Mouse (Mus musculus): Measurements from ENCODE around the gene Them7. TPM values are rescaled to one million over a fixed set of nuclear protein-coding genes. Genes with fewer than 3 reads are reported as not detected.

The Them7 gene
- total and polyA plus RNA-seq, 3 experiments, result not detected

DNA sequence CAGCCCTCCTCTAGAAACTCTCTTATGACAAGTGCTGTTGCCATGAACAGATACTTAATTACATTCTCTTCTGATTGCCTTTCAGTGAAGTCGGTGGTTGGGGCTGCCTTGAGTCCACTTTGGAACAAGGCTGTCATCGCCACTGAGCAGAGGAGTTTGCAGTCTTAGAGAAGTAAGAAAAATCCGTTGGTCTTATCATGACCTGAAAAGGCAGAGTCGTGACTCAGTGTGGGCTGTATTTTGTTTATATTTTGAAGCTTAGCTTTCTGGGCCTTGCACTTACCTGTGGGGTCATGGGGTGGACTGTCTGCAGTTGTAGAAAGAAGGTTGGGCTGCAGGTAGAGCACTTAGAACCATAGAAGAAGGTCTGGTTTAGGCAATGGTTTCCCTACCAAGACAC, 31.3 kb downstream of the Them7 start (continued):
- TF ChIP-seq UBTF (IDR thresholded peaks at IDR 0.05; ENCODE audit: borderline replicate concordance, insufficient read depth, low read depth, low read length) (no peak), POLR2A (IDR thresholded peaks at IDR 0.05; ENCODE audit: control insufficient read depth in 1 of 2, insufficient read depth in 1 of 2, low read depth in 1 of 2, low read length in 2 of 2, poor library complexity in 1 of 2) (no peak), SMC3 (IDR thresholded peaks at IDR 0.05; ENCODE audit: low read depth, low read length) (no peak), KAT2A (conservative IDR thresholded peaks at IDR 0.05; ENCODE audit: low read depth, low read length) (no peak), CTCF (IDR thresholded peaks at IDR 0.05 in 2 of 3, conservative IDR thresholded peaks at IDR 0.05 in 1 of 3; ENCODE audit: control insufficient read depth in 1 of 3, insufficient read depth in 1 of 3, low read depth in 2 of 3, low read length in 3 of 3, poor library complexity in 1 of 3, severe bottlenecking in 1 of 3) (no peak)

- Histone ChIP-seq H3K4me3 (ENCODE audit: control insufficient read depth in 1 of 2, insufficient read depth in 1 of 2, low read depth in 2 of 2, low read length in 2 of 2) (no peak overlapping the region), H3K27ac (ENCODE audit: control insufficient read depth, low read depth, low read length) (no peak overlapping the region), H3K9ac (ENCODE audit: control insufficient read depth, low read depth, low read length, poor library complexity, severe bottlenecking) (no peak overlapping the region), H3K27me3 (ENCODE audit: control insufficient read depth in 1 of 2, insufficient read depth in 2 of 2, low read length in 2 of 2) (no peaks in the 10 kb centered on the region), H3K79me2 (ENCODE audit: control insufficient read depth, insufficient read depth, low read length, poor library complexity) (no peaks in the 10 kb centered on the region; the same call in 1 of the 2 replicates), H3K4me1 (ENCODE audit: control insufficient read depth in 1 of 2, insufficient read depth in 2 of 2, low read length in 2 of 2) (peaks cover 21 to 22% of the 10 kb centered on the region in 2 experiments), H3K36me3 (ENCODE audit: control insufficient read depth in 1 of 2, insufficient read depth in 2 of 2, low read length in 2 of 2) (peaks cover 0 to 20% of the 10 kb centered on the region in 2 experiments; a peak in 2 of 4 replicates), H3K9me3 (replicated peaks; ENCODE audit: insufficient read depth, low read length) (no peaks in the 10 kb centered on the region)
- peak; percentile 25; the same call in 1 of the 2 replicates for TF ChIP-seq SMC3 (IDR thresholded peaks at IDR 0.05; ENCODE audit: low read depth, low read length)
- TF ChIP-seq RAD21 (IDR thresholded peaks at IDR 0.05; ENCODE audit: low read depth, low read length), result peak; percentile 52
- TF ChIP-seq MEF2A (IDR thresholded peaks at IDR 0.05; ENCODE audit: extremely low read depth, insufficient replicate concordance, low read depth, low read length, poor library complexity, severe bottlenecking), result no peak
- peak; percentile 94 for TF ChIP-seq JUND (IDR thresholded peaks at IDR 0.05; ENCODE audit: low read depth, low read length)
- no peak for TF ChIP-seq USF2 (IDR thresholded peaks at IDR 0.05; ENCODE audit: borderline replicate concordance in 1 of 2, insufficient read depth in 1 of 2, low read depth in 1 of 2, low read length in 2 of 2)
- TF ChIP-seq CTCF (IDR thresholded peaks at IDR 0.05 in 2 of 3, conservative IDR thresholded peaks at IDR 0.05 in 1 of 3; ENCODE audit: control insufficient read depth in 1 of 3, insufficient read depth in 1 of 3, low read depth in 2 of 3, low read length in 3 of 3, poor library complexity in 1 of 3, severe bottlenecking in 1 of 3), result peak in 2 of 3 experiments; percentile 10 to 48; a peak in 3 of 6 replicates
- DNase-seq (ENCODE audit: low read depth, low spot score), result peak; percentile 56
Measured at GRCm38 (mm10) chr2:105256427-105257071, 32.4 kb downstream of the Them7 start.

- DNase-seq (ENCODE audit: low read depth, low spot score), result no peak
- Histone ChIP-seq H3K9me3 (replicated peaks; ENCODE audit: insufficient read depth, low read length) (no peaks in the 10 kb centered on the region), H3K4me1 (ENCODE audit: control insufficient read depth in 1 of 2, insufficient read depth in 2 of 2, low read length in 2 of 2) (peaks cover 15 to 17% of the 10 kb centered on the region in 2 experiments), H3K4me3 (ENCODE audit: control insufficient read depth in 1 of 2, insufficient read depth in 1 of 2, low read depth in 2 of 2, low read length in 2 of 2) (no peak overlapping the region), H3K36me3 (ENCODE audit: control insufficient read depth in 1 of 2, insufficient read depth in 2 of 2, low read length in 2 of 2) (peaks cover 0 to 14% of the 10 kb centered on the region in 2 experiments; a peak in 2 of 4 replicates), H3K27ac (ENCODE audit: control insufficient read depth, low read depth, low read length) (no peak overlapping the region), H3K27me3 (ENCODE audit: control insufficient read depth in 1 of 2, insufficient read depth in 2 of 2, low read length in 2 of 2) (no peaks in the 10 kb centered on the region; a peak in 1 of 4 replicates), H3K79me2 (ENCODE audit: control insufficient read depth, insufficient read depth, low read length, poor library complexity) (no peaks in the 10 kb centered on the region; the same call in 1 of the 2 replicates), H3K9ac (ENCODE audit: control insufficient read depth, low read depth, low read length, poor library complexity, severe bottlenecking) (no peak overlapping the region)
- TF ChIP-seq MAZ (IDR thresholded peaks at IDR 0.05; ENCODE audit: low read depth, low read length) (no peak), GABPA (IDR thresholded peaks at IDR 0.05; ENCODE audit: low read depth, low read length) (no peak), TBP (IDR thresholded peaks at IDR 0.05; ENCODE audit: low read depth, low read length) (no peak), RAD21 (IDR thresholded peaks at IDR 0.05; ENCODE audit: low read depth, low read length) (no peak), KAT2A (conservative IDR thresholded peaks at IDR 0.05; ENCODE audit: low read depth, low read length) (no peak), BHLHE40 (IDR thresholded peaks at IDR 0.05; ENCODE audit: borderline replicate concordance, low read depth, low read length) (no peak), POLR2A (IDR thresholded peaks at IDR 0.05; ENCODE audit: control insufficient read depth in 1 of 2, insufficient read depth in 1 of 2, low read depth in 1 of 2, low read length in 2 of 2, poor library complexity in 1 of 2) (no peak), ELF1 (IDR thresholded peaks at IDR 0.05; ENCODE audit: low read depth, low read length) (no peak), CHD2 (IDR thresholded peaks at IDR 0.05; ENCODE audit: low read length) (no peak), RCOR1 (IDR thresholded peaks at IDR 0.05; ENCODE audit: low read depth, low read length) (no peak), MYC (IDR thresholded peaks at IDR 0.05; ENCODE audit: low read depth, low read length) (no peak), E2F4 (IDR thresholded peaks at IDR 0.05; ENCODE audit: borderline replicate concordance, low read depth, low read length) (no peak), ZKSCAN1 (IDR thresholded peaks at IDR 0.05; ENCODE audit: low read depth, low read length) (no peak), USF1 (IDR thresholded peaks at IDR 0.05; ENCODE audit: low read depth, low read length) (no peak), ZMIZ1 (IDR thresholded peaks at IDR 0.05; ENCODE audit: low read depth, low read length) (no peak)
Measured at GRCm38 (mm10) chr2:105257376-105257775, 33.3 kb downstream of the Them7 start.
